Mouse (Mus musculus) central nervous system, embryonic 11.5 days (tissue): Measurements from ENCODE around the gene Aldh1b1. TPM values are rescaled to one million over a fixed set of nuclear protein-coding genes. Genes with fewer than 3 reads are reported as not detected.

ENCODE experiments used
- polyA plus RNA-seq: library from polyadenylated mRNA; depleted of rRNA; stranded (reverse); fragments of >200 nt; gene quantifications from 2 replicates; pipeline ENCODE4 v1.2.3, GENCODE M21; 2012; rRNA removed

Gene Aldh1b1
- polyA plus RNA-seq = 4.3 and 5.1 TPM in 2 replicates

GRCm38 (mm10) chr4:45798964-45799363 is at the start of gene Aldh1b1:
Gene Aldh1b1, plus strand, starts transcription at chr4:45799022.

GRCm38 (mm10) chr4:45826275-45827040 is 27.6 kb downstream of the Aldh1b1 start, which contains the start of gene Igfbpl1:
Gene Igfbpl1, minus strand, starts transcription at chr4:45826923.

GRCm38 (mm10) chr4:45848109-45848824 is 49.4 kb downstream of the Aldh1b1 start, which contains the start of gene Stra6l:
Gene Stra6l, plus strand, starts transcription at chr4:45848664.

Other genes with a start within 250 kb of the Aldh1b1 start
- gene Igfbpl1, start 27.9 kb downstream of the Aldh1b1 start, polyA plus RNA-seq = 101 and 151 TPM in 2 replicates
- gene Stra6l, start 49.6 kb downstream of the Aldh1b1 start, polyA plus RNA-seq = 0.72 and 2.2 TPM in 2 replicates
- gene Ccdc180, start 91.3 kb downstream of the Aldh1b1 start, polyA plus RNA-seq = 0.09 and 0.26 TPM in 2 replicates
- 10.5 and 11.3 TPM in 2 replicates for gene Tdrd7, start 166.3 kb downstream of the Aldh1b1 start, polyA plus RNA-seq
- 5.0 and 6.7 TPM in 2 replicates for gene Tmod1, start 239.9 kb downstream of the Aldh1b1 start, polyA plus RNA-seq